Mouse (Mus musculus): ENCODE data around the gene Anp32a. TPM values are rescaled to one million over a fixed set of nuclear protein-coding genes. Genes with fewer than 3 reads are reported as not detected.

Anp32a gene
- total and polyA plus RNA-seq, 3 experiments: 182 to 516 (median 362) TPM

GRCm38 (mm10) chr9:62370186-62370585, 29.1 kb downstream of the Anp32a start:
- H3K9ac ChIP-seq (ENCODE audit: control insufficient read depth, low read depth, low read length, poor library complexity, severe bottlenecking): no peak overlapping the region
- no peak for DNase-seq (ENCODE audit: low read depth, low spot score)

DNA sequence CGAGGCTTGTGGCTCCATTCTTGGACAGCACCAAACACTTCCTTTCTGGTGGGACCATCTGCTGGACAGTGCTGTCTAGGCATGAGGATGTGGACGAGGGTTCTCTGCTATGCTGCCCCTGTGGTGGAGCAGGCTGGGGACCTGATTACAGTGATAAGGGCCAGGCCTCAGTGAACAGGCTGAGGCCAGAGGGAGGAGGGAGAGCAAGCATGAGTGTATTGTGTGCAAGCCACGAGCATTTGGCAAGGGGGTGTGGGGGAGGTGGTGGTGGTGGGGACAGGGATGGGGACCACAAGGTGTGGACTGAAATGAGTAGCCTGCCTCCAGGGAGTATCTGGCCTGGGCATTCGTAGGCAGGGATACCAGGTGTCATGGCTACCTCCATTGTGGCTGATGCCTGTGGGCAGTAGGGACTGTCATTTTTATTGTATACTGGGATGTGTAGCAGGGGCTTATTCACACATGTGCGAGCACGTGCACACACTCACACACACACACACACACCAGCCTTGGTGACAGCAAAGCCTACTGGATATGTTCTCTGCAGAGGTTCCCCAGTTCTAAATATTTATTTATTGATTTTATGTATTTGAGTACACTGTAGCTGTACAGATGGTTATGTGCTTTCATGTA, 29.7 kb downstream of the Anp32a start:
- H3K4me1 ChIP-seq (ENCODE audit: control insufficient read depth in 1 of 2, insufficient read depth in 2 of 2, low read length in 2 of 2): peaks cover 18 to 32% of the 10 kb centered on the region in 2 experiments
- TF ChIP-seq NELFE (IDR thresholded peaks at IDR 0.05; ENCODE audit: low read depth, low read length) (no peak), USF2 (IDR thresholded peaks at IDR 0.05; ENCODE audit: borderline replicate concordance in 1 of 2, insufficient read depth in 1 of 2, low read depth in 1 of 2, low read length in 2 of 2) (no peak), CTCF (IDR thresholded peaks at IDR 0.05 in 2 of 3, conservative IDR thresholded peaks at IDR 0.05 in 1 of 3; ENCODE audit: control insufficient read depth in 1 of 3, insufficient read depth in 1 of 3, low read depth in 2 of 3, low read length in 3 of 3, poor library complexity in 1 of 3, severe bottlenecking in 1 of 3) (no peak), POLR2AphosphoS5 (IDR thresholded peaks at IDR 0.05; ENCODE audit: borderline replicate concordance, low read depth, low read length) (no peak), MAFK (IDR thresholded peaks at IDR 0.05; ENCODE audit: borderline replicate concordance, low read depth, low read length) (no peak), MEF2A (IDR thresholded peaks at IDR 0.05; ENCODE audit: extremely low read depth, insufficient replicate concordance, low read depth, low read length, poor library complexity, severe bottlenecking) (no peak), NRF1 (IDR thresholded peaks at IDR 0.05; ENCODE audit: insufficient read depth, low read depth, low read length, poor library complexity, severe bottlenecking) (no peak), MAZ (IDR thresholded peaks at IDR 0.05; ENCODE audit: low read depth, low read length) (no peak), ZNF384 (IDR thresholded peaks at IDR 0.05; ENCODE audit: low read depth, low read length) (no peak), SMC3 (IDR thresholded peaks at IDR 0.05; ENCODE audit: low read depth, low read length) (no peak), BHLHE40 (IDR thresholded peaks at IDR 0.05; ENCODE audit: borderline replicate concordance, low read depth, low read length) (no peak)
- H3K79me2 ChIP-seq (ENCODE audit: control insufficient read depth, insufficient read depth, low read length, poor library complexity): peaks cover 36% of the 10 kb centered on the region
- DNase-seq (ENCODE audit: low read depth, low spot score): no peak
- H3K9ac ChIP-seq (ENCODE audit: control insufficient read depth, low read depth, low read length, poor library complexity, severe bottlenecking): no peak overlapping the region
- H3K27ac ChIP-seq (ENCODE audit: control insufficient read depth, low read depth, low read length): no peak overlapping the region
- H3K4me3 ChIP-seq (ENCODE audit: control insufficient read depth in 1 of 2, insufficient read depth in 1 of 2, low read depth in 2 of 2, low read length in 2 of 2): no peak overlapping the region
- no peaks in the 10 kb centered on the region for H3K27me3 ChIP-seq (ENCODE audit: control insufficient read depth in 1 of 2, insufficient read depth in 2 of 2, low read length in 2 of 2)
- no peaks in the 10 kb centered on the region for H3K9me3 ChIP-seq (replicated peaks; ENCODE audit: insufficient read depth, low read length)
- peaks cover 6 to 25% of the 10 kb centered on the region in 2 experiments for H3K36me3 ChIP-seq (ENCODE audit: control insufficient read depth in 1 of 2, insufficient read depth in 2 of 2, low read length in 2 of 2)

More at GRCm38 (mm10) chr9:62370186-62370585, 29.1 kb downstream of the Anp32a start:
- TF ChIP-seq NELFE (IDR thresholded peaks at IDR 0.05; ENCODE audit: low read depth, low read length): no peak
- no peak for TF ChIP-seq BHLHE40 (IDR thresholded peaks at IDR 0.05; ENCODE audit: borderline replicate concordance, low read depth, low read length)
- no peak for TF ChIP-seq HCFC1 (IDR thresholded peaks at IDR 0.05; ENCODE audit: low read depth, low read length)
- TF ChIP-seq NRF1 (IDR thresholded peaks at IDR 0.05; ENCODE audit: insufficient read depth, low read depth, low read length, poor library complexity, severe bottlenecking): no peak
- no peak for TF ChIP-seq TBP (IDR thresholded peaks at IDR 0.05; ENCODE audit: low read depth, low read length)
- TF ChIP-seq GABPA (IDR thresholded peaks at IDR 0.05; ENCODE audit: low read depth, low read length): no peak
- no peak for TF ChIP-seq RCOR1 (IDR thresholded peaks at IDR 0.05; ENCODE audit: low read depth, low read length)
- Histone ChIP-seq H3K36me3 (ENCODE audit: control insufficient read depth in 1 of 2, insufficient read depth in 2 of 2, low read length in 2 of 2) (peaks cover 6 to 31% of the 10 kb centered on the region in 2 experiments), H3K27me3 (ENCODE audit: control insufficient read depth in 1 of 2, insufficient read depth in 2 of 2, low read length in 2 of 2) (no peaks in the 10 kb centered on the region), H3K4me3 (ENCODE audit: control insufficient read depth in 1 of 2, insufficient read depth in 1 of 2, low read depth in 2 of 2, low read length in 2 of 2) (no peak overlapping the region), H3K27ac (ENCODE audit: control insufficient read depth, low read depth, low read length) (no peak overlapping the region), H3K4me1 (ENCODE audit: control insufficient read depth in 1 of 2, insufficient read depth in 2 of 2, low read length in 2 of 2) (peaks cover 22 to 37% of the 10 kb centered on the region in 2 experiments), H3K79me2 (ENCODE audit: control insufficient read depth, insufficient read depth, low read length, poor library complexity) (peaks cover 41% of the 10 kb centered on the region), H3K9me3 (replicated peaks; ENCODE audit: insufficient read depth, low read length) (no peaks in the 10 kb centered on the region)

Measured in MEL (cell line).